Mouse (Mus musculus) heart, postnatal 10 days (tissue): ENCODE data around the gene Ldlrad3. TPM values are rescaled to one million over a fixed set of nuclear protein-coding genes. Genes with fewer than 3 reads are reported as not detected.

Experiments
- DNase-seq, 2 experiments: peaks; one replicate each; pipeline ENCODE4 v3.0.0; 2021
- intact Hi-C: fragments of 180-260 bp; cut with DNase I; formaldehyde crosslinking; loops from one replicate; pipeline ENCODE4 v1.15.1; 2025
- total RNA-seq, 2 experiments: library from RNA; stranded (reverse); gene quantifications; 2 replicates each; pipeline ENCODE4 v1.2.3; 2021

Ldlrad3 gene
- total RNA-seq, 2 experiments from 2014 or later = 9.2 to 10.3 TPM

- DNase-seq = no peak
- intact Hi-C loops = no loop called here
Measured at GRCm38 (mm10) chr2:102014538-102015113, 171.6 kb downstream of the Ldlrad3 start.

- no peak for DNase-seq
- intact Hi-C loops = no loop called here
Measured at GRCm38 (mm10) chr2:102011311-102011975, 174.7 kb downstream of the Ldlrad3 start.

GRCm38 (mm10) chr2:102009766-102010265, 176.4 kb downstream of the Ldlrad3 start:
- DNase-seq = no peak
- intact Hi-C loops = no loop called here

DNA sequence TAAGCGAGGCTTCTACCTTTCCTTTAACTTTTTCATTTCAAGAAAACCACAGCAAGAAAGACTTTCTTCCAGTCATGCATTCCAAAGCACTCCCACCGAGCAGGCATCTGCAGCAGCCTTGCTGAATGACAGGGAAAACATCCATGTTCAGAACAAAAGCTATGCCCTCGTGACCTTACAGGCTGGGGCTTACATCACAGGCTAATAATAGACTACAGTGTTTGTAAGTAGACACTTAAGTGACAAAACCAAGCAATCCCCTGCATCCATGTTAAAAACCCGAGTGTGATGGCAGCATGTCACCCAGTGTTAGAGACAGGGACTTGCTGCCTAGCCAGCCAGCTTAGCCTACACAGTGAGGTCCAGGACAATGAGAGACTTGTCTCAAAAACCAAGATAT, 180.0 kb downstream of the Ldlrad3 start:
- peak; percentile 47 to 62 for DNase-seq
- intact Hi-C loops = no loop called here

GRCm38 (mm10) chr2:102005377-102006007, 180.7 kb downstream of the Ldlrad3 start:
- intact Hi-C loops = no loop called here
- DNase-seq = peak in 1 of 2 experiments; percentile 13

DNA sequence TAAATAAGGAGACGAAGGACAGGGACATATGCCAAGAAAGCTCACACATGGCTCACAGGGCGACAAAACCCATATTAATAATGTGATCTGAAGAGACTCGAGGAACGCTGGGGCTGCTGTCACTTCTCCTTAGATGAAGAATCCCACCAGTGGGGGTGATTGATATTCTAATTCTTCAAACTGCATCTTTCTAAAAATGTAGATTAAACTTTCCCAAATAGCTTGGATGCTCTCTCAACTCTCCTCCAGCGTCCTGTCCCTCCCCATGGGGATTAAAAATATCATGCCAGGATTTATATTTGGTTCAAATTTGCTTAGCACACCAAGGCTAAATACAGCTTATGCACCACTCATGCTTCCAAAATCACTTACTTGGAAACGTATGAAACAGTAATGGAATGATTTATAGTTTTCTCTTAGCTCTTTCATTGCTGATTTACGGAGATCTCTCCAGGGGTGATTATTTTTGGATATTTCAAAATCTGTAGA, 182.4 kb downstream of the Ldlrad3 start:
- intact Hi-C loops = loop anchor here (2.0 kb wide), 1 partner anchor 21 kb away; no protein-coding TSS in a partner anchor
- DNase-seq = peak; percentile 18 to 21

- intact Hi-C loops = loop anchor here (2.0 kb wide), 1 partner anchor 20 kb away; no protein-coding TSS in a partner anchor
- DNase-seq = peak in 1 of 2 experiments; percentile 43
Measured at GRCm38 (mm10) chr2:102002974-102003775, 183.0 kb downstream of the Ldlrad3 start.

- intact Hi-C loops = loop anchor here (2.0 kb wide), 1 partner anchor 20 kb away; no protein-coding TSS in a partner anchor
- no peak for DNase-seq
Measured at GRCm38 (mm10) chr2:102002408-102002973, 183.7 kb downstream of the Ldlrad3 start.

- peak in 1 of 2 experiments; percentile 15 for DNase-seq
- intact Hi-C loops = loop anchor here (2.0 kb wide), 1 partner anchor 19 kb away; no protein-coding TSS in a partner anchor
Measured at GRCm38 (mm10) chr2:102001661-102002060, 184.5 kb downstream of the Ldlrad3 start.

DNA sequence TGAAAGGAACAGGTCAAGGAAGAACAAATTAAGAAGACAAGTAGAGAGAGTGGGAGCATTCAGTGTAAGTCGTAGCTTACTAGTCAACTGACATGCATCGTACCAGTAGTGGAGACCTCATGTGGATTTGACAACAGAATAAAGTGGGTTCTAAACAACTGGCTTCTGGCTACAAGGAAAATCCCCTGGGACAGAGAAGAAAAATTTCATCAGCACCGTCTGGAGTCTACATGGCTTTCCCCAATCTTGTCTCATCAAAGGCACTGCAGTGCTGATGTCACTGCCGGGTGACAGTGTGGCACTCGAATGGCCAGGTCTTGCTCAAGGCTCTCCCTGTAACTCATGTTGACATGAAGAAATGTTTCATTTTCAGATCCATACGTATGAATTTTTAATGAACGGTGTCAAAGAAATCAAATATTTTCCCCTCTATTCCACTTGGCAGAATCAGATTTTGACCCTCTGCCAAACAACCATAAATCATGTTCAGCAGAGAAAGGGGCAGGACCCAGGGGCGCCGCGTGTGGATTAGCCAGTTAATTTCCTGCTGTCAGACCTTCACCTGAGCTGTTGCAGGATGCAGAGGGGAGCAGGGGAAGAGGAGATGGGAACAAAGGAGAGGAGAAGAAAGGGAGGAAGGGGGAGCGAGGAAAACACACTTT, 187.1 kb downstream of the Ldlrad3 start:
- intact Hi-C loops = no loop called here
- DNase-seq = no peak

- intact Hi-C loops = no loop called here
- DNase-seq = no peak
Measured at GRCm38 (mm10) chr2:101997013-101997412, 189.2 kb downstream of the Ldlrad3 start.

DNA sequence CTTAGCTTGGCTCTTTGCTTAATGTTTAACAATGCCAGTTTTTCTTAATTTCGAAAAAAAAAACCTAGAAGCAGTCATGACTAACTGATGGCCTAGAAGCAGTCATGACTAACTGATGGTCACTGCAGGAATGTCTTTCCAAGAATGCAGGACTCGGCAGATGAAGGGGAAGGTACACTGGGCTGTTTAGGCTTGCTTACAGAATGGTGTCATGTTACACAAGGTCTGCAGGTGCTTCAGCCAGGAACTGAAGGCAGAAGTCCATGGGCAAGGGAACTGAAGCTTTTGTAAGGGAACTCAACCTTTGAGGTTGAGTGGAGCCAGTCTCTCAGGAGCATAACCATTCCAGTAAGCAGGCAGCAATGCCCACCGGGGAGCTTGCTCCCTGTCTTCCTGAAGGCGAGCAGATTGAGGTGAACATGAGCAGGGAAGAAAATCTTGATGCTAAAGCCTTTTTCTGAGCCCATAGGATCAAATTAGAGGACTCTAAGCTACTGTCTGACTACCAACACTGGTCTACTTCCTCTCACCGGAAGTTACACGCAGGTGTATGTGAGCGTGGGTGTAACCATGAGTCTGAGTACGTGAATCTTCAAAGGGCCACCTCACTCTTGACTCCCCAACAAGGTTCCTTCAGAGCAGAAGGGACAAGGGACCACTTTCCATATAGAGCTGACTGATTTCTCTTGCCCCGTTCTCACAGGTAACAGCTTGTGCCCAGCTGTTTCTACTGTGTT, 193.4 kb downstream of the Ldlrad3 start:
- no peak for DNase-seq
- intact Hi-C loops = no loop called here

GRCm38 (mm10) chr2:101991726-101992125, 194.5 kb downstream of the Ldlrad3 start:
- intact Hi-C loops = no loop called here
- no peak for DNase-seq

DNA sequence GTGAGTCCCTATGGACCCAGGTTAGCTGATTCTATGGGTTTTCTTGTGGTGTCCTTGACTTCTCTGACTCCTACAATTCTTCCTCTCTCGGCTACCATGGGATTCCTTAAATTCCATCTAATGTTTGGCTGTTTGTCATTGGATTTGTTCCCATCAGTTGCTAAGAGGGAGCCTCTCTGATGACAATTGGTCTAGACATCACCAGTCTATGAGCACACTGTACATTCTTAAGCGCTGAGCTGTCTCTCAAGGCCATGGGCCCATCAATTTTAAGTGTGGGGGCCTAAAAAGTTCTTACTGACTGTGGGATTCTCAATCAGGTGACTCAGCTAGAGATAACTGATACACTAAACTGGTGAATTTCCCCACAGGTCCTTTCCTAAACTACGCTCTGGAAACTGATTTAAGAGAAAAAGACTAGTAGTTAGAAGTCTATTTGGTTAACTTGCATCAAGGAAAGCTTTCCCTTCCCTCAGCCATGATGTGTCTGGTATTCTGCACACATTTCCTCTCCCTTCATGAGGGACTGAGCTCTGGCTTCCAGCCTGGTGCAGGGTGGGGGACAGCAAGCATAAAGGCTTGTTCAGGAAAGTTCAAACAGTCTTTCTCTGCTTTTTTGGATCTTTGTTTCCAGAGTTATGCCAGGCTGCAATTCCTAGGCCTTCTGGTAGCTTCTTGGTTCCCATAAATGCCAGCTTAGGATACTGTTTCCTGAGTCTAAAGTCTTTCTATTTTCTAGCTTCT, 199.7 kb downstream of the Ldlrad3 start:
- no peak for DNase-seq
- intact Hi-C loops = no loop called here

- intact Hi-C loops = loop anchor here (2.0 kb wide), 1 partner anchor 19 kb away; no protein-coding TSS in a partner anchor
- DNase-seq = no peak
Measured at GRCm38 (mm10) chr2:101983853-101984543, 202.2 kb downstream of the Ldlrad3 start.

DNA sequence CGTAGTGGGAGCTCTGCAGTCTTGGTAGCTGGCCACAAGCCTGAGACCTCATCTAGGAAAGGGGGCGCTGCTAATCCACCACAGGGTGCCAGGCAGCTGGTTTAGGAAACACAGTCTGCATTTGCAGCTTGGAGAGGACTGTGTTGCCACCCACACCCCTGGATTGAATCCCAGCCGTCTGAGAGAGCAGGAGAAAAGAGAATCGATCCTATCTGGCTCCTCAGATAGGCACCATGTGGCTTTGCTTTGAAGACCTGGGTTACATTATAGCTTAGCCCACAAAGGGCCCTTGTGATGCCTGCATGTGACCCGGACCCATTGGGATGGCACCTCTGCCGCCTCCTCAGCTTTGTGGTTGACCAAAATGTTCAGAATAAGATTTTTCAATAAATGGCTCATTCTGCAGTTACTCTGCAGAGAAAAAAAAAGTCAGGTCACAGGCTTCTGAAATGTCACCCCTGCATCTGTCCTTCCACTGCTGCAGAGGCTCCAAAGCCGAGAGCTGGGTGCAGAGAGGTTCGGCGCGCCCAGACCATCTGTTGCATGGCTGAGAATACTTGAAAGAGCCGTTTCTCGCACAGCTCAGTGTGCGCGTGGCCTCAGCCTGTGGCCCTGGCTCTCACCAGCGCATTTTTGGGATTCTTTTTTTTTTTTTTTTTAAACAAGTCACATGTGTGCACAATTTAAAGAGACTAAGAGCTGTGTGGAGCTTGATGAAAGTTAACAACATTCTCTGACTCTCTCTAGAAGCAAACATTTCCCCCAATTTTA, 202.9 kb downstream of the Ldlrad3 start:
- peak; percentile 41 to 48 for DNase-seq
- intact Hi-C loops = loop anchor here (2.0 kb wide), 1 partner anchor 20 kb away; no protein-coding TSS in a partner anchor
